Mouse (Mus musculus) embryo, embryonic 11.5 days (tissue): ENCODE results near the gene Irf2bpl.

Experiments used
- DNase-seq: peaks from one replicate; pipeline ENCODE4 v3.0.0-alpha.2; 2012; ENCODE audit warnings: low read depth, low spot score

The Irf2bpl gene

GRCm38 (mm10) chr12:86885746-86886145 is 1.1 kb upstream of the Irf2bpl start:
- DNase-seq, result no peak

GRCm38 (mm10) chr12:86885336-86885735 is 738 bp upstream of the Irf2bpl start:
- DNase-seq, result no peak

GRCm38 (mm10) chr12:86883280-86884196 is 1.1 kb downstream of the Irf2bpl start:
- no peak for DNase-seq

- no peak for DNase-seq
These were observed 1.6 kb downstream of the Irf2bpl start for GRCm38 (mm10) chr12:86883019-86883279.

- DNase-seq, result no peak
These were observed 2.1 kb downstream of the Irf2bpl start for GRCm38 (mm10) chr12:86882279-86883018.

GRCm38 (mm10) chr12:86881809-86882278 is 2.8 kb downstream of the Irf2bpl start:
- no peak for DNase-seq

- no peak for DNase-seq
These were observed 4.4 kb downstream of the Irf2bpl start for GRCm38 (mm10) chr12:86880090-86880723.

GRCm38 (mm10) chr12:86879446-86880085 is 5.0 kb downstream of the Irf2bpl start:
- no peak for DNase-seq

- no peak for DNase-seq
These were observed 5.9 kb downstream of the Irf2bpl start for GRCm38 (mm10) chr12:86878426-86879353.

- no peak for DNase-seq
These were observed 7.6 kb downstream of the Irf2bpl start for GRCm38 (mm10) chr12:86876981-86877380.

- no peak for DNase-seq
These were observed 8.5 kb downstream of the Irf2bpl start for GRCm38 (mm10) chr12:86876116-86876515.

- no peak for DNase-seq
These were observed 12.1 kb downstream of the Irf2bpl start for GRCm38 (mm10) chr12:86872335-86873040.

GRCm38 (mm10) chr12:86871666-86872334 is 12.8 kb downstream of the Irf2bpl start:
- no peak for DNase-seq

- DNase-seq, result no peak
These were observed 13.6 kb downstream of the Irf2bpl start for GRCm38 (mm10) chr12:86870996-86871395.

- DNase-seq, result no peak
These were observed 14.8 kb downstream of the Irf2bpl start for GRCm38 (mm10) chr12:86869761-86870160.

GRCm38 (mm10) chr12:86867271-86868223 is 17.1 kb downstream of the Irf2bpl start:
- no peak for DNase-seq

GRCm38 (mm10) chr12:86864316-86865020 is 20.1 kb downstream of the Irf2bpl start:
- no peak for DNase-seq
